Mouse (Mus musculus): Measurements from ENCODE around the gene Ppp2r5a. TPM values are rescaled to one million over a fixed set of nuclear protein-coding genes. Genes with fewer than 3 reads are reported as not detected.

The Ppp2r5a gene
- total and polyA plus RNA-seq, 3 experiments = 40.3 to 96.7 (median 62.0) TPM

- dilution Hi-C loops (cut with MboI; ENCODE audit: extremely low pct_ligation_motif_present, extremely low pct_unique_long_range_greater_than_20kb, low sequenced_read_pairs) = no loop called here
- no peaks in the 10 kb centered on the region for H3K79me2 ChIP-seq (replicated peaks; ENCODE audit: control insufficient read depth, extremely low read depth, insufficient read depth, poor library complexity, severe bottlenecking)
Measured at GRCm38 (mm10) chr1:191311296-191311898, 91.7 kb downstream of the Ppp2r5a start.

GRCm38 (mm10) chr1:191307766-191308455 lies 95.2 kb downstream of the Ppp2r5a start:
- Histone ChIP-seq H3K9ac (ENCODE audit: insufficient read depth, low read depth) (no peak overlapping the region), H3K4me1 (ENCODE audit: control insufficient read depth in 1 of 2, insufficient read depth in 2 of 2) (peaks cover 32 to 43% of the 10 kb centered on the region in 2 experiments), H3K4me2 (ENCODE audit: insufficient read depth, low read depth, poor library complexity, severe bottlenecking) (no peak overlapping the region), H3K79me2 (replicated peaks; ENCODE audit: control insufficient read depth, extremely low read depth, insufficient read depth, poor library complexity, severe bottlenecking) (no peaks in the 10 kb centered on the region), H3K36me3 (replicated peaks in 1 of 2; ENCODE audit: control insufficient read depth in 1 of 2, insufficient read depth in 1 of 2, low read length in 1 of 2) (peaks cover 6 to 36% of the 10 kb centered on the region in 2 experiments), H3K4me3 (replicated peaks in 1 of 3; ENCODE audit: low read depth in 2 of 3, low read length in 2 of 3, poor library complexity in 1 of 3) (no peak overlapping the region), H3K9me3 (replicated peaks; ENCODE audit: low read length) (peaks cover 3% of the 10 kb centered on the region), H3K27me3 (replicated peaks) (no peaks in the 10 kb centered on the region), H3K27ac (ENCODE audit: insufficient read depth, low read depth) (no peak overlapping the region)
- no peak for DNase-seq (ENCODE audit: extremely low read depth)
- in situ Hi-C loops (cut with MboI; ENCODE audit: low pct_ligation_motif_present, low pct_unique_long_range_greater_than_20kb, low sequenced_read_pairs) = no loop called here
- TF ChIP-seq SMC3 (IDR thresholded peaks at IDR 0.05; ENCODE audit: low read depth, low read length) (peak; percentile 45), RAD21 (IDR thresholded peaks at IDR 0.05; ENCODE audit: low read depth, low read length) (peak; percentile 60), KAT2A (IDR thresholded peaks at IDR 0.05; ENCODE audit: insufficient replicate concordance, low read length) (no peak), ELF1 (IDR thresholded peaks at IDR 0.05; ENCODE audit: low read depth, low read length) (no peak), MAFK (IDR thresholded peaks at IDR 0.05; ENCODE audit: insufficient replicate concordance, low read length) (no peak), NRF1 (IDR thresholded peaks at IDR 0.05; ENCODE audit: low read depth, low read length) (no peak), ZMIZ1 (IDR thresholded peaks at IDR 0.05; ENCODE audit: low read depth, low read length) (no peak), CTCF (conservative IDR thresholded peaks at IDR 0.05 in 1 of 2, IDR thresholded peaks at IDR 0.05 in 1 of 2; ENCODE audit: low read depth in 2 of 2, low read length in 2 of 2) (peak; percentile 23 to 59; a peak in 2 of 4 replicates)
- dilution Hi-C loops (cut with MboI; ENCODE audit: extremely low pct_ligation_motif_present, extremely low pct_unique_long_range_greater_than_20kb, low sequenced_read_pairs) = no loop called here

More at GRCm38 (mm10) chr1:191311296-191311898, 91.7 kb downstream of the Ppp2r5a start:
- no peak for DNase-seq (ENCODE audit: extremely low read depth)
- Histone ChIP-seq H3K9ac (ENCODE audit: insufficient read depth, low read depth) (no peak overlapping the region), H3K27me3 (replicated peaks) (no peaks in the 10 kb centered on the region), H3K4me1 (ENCODE audit: control insufficient read depth in 1 of 2, insufficient read depth in 2 of 2) (peaks cover 10 to 23% of the 10 kb centered on the region in 2 experiments), H3K4me2 (ENCODE audit: insufficient read depth, low read depth, poor library complexity, severe bottlenecking) (no peak overlapping the region), H3K9me3 (replicated peaks; ENCODE audit: low read length) (peaks cover 3% of the 10 kb centered on the region), H3K4me3 (replicated peaks in 1 of 3; ENCODE audit: low read depth in 2 of 3, low read length in 2 of 3, poor library complexity in 1 of 3) (no peak overlapping the region), H3K27ac (ENCODE audit: insufficient read depth, low read depth) (no peak overlapping the region), H3K36me3 (replicated peaks in 1 of 2; ENCODE audit: control insufficient read depth in 1 of 2, insufficient read depth in 1 of 2, low read length in 1 of 2) (peaks cover 4 to 33% of the 10 kb centered on the region in 2 experiments)
- in situ Hi-C loops (cut with MboI; ENCODE audit: low pct_ligation_motif_present, low pct_unique_long_range_greater_than_20kb, low sequenced_read_pairs) = loop anchor here (10.0 kb wide), 1 partner anchor 253 kb away; no protein-coding TSS in a partner anchor
- TF ChIP-seq TBP (conservative IDR thresholded peaks at IDR 0.05; ENCODE audit: low read depth, low read length) (no peak), MAFK (IDR thresholded peaks at IDR 0.05; ENCODE audit: insufficient replicate concordance, low read length) (no peak), MEF2A (IDR thresholded peaks at IDR 0.05; ENCODE audit: borderline replicate concordance, low read depth, low read length) (no peak), ZNF384 (IDR thresholded peaks at IDR 0.05; ENCODE audit: low read depth, low read length) (no peak), IRF4 (IDR thresholded peaks at IDR 0.05; ENCODE audit: low read depth, low read length) (no peak), POLR2A (IDR thresholded peaks at IDR 0.05; ENCODE audit: low read depth, low read length) (no peak), MXI1 (IDR thresholded peaks at IDR 0.05; ENCODE audit: low read depth, low read length) (no peak)

Measured in CH12.LX (cell line).